Mouse (Mus musculus) testis, postnatal 10 days (tissue): ENCODE results near the gene Slc25a28.

Source experiments
- DNase-seq: peaks from one replicate; pipeline ENCODE4 v3.0.0; 2021; ENCODE audit warnings: low spot score

The Slc25a28 gene

GRCm38 (mm10) chr19:43675525-43676400 lies 1.1 kb upstream of the Slc25a28 start:
- no peak for DNase-seq

GRCm38 (mm10) chr19:43674316-43674689 lies 378 bp downstream of the Slc25a28 start:
- DNase-seq: no peak

GRCm38 (mm10) chr19:43673513-43674315 lies 967 bp downstream of the Slc25a28 start:
- no peak for DNase-seq

- no peak for DNase-seq
Observed at GRCm38 (mm10) chr19:43671054-43671453, 3.6 kb downstream of the Slc25a28 start.

GRCm38 (mm10) chr19:43669136-43669759 lies 5.4 kb downstream of the Slc25a28 start:
- DNase-seq: no peak

GRCm38 (mm10) chr19:43667430-43667809 lies 7.3 kb downstream of the Slc25a28 start:
- DNase-seq: no peak

GRCm38 (mm10) chr19:43666661-43667429 lies 7.8 kb downstream of the Slc25a28 start:
- DNase-seq: no peak

- DNase-seq: no peak
Observed at GRCm38 (mm10) chr19:43665441-43666048, 9.1 kb downstream of the Slc25a28 start.

GRCm38 (mm10) chr19:43663471-43663870 lies 11.2 kb downstream of the Slc25a28 start:
- DNase-seq: no peak

GRCm38 (mm10) chr19:43662176-43662967 lies 12.3 kb downstream of the Slc25a28 start:
- DNase-seq: peak; percentile 53

- no peak for DNase-seq
Observed at GRCm38 (mm10) chr19:43660774-43661173, 13.9 kb downstream of the Slc25a28 start.

GRCm38 (mm10) chr19:43659632-43660031 lies 15.0 kb downstream of the Slc25a28 start:
- no peak for DNase-seq

GRCm38 (mm10) chr19:43655735-43656492 lies 18.8 kb downstream of the Slc25a28 start:
- peak; percentile 83 for DNase-seq

- DNase-seq: no peak
Observed at GRCm38 (mm10) chr19:43651241-43651785, 23.4 kb downstream of the Slc25a28 start.

- DNase-seq: no peak
Observed at GRCm38 (mm10) chr19:43648343-43648742, 26.3 kb downstream of the Slc25a28 start.

- DNase-seq: no peak
Observed at GRCm38 (mm10) chr19:43647261-43647660, 27.4 kb downstream of the Slc25a28 start.

GRCm38 (mm10) chr19:43646852-43647251 lies 27.8 kb downstream of the Slc25a28 start:
- no peak for DNase-seq

- no peak for DNase-seq
Observed at GRCm38 (mm10) chr19:43645508-43645907, 29.2 kb downstream of the Slc25a28 start.

GRCm38 (mm10) chr19:43642843-43643242 lies 31.8 kb downstream of the Slc25a28 start:
- DNase-seq: no peak
